Mouse (Mus musculus) adipocyte (in vitro differentiated cells): ENCODE measurements at regions not wholly inside any gene's neighbourhood (a gene's known extent, or its start where the extent isn't known, plus 50 kb on each side); places are given as distances from the start of the nearest gene placed in this dataset.

Source experiments
- DNase-seq: peaks from one replicate; pipeline ENCODE4 v3.0.0-alpha.2; 2016; ENCODE audit warnings: low spot score

DNA sequence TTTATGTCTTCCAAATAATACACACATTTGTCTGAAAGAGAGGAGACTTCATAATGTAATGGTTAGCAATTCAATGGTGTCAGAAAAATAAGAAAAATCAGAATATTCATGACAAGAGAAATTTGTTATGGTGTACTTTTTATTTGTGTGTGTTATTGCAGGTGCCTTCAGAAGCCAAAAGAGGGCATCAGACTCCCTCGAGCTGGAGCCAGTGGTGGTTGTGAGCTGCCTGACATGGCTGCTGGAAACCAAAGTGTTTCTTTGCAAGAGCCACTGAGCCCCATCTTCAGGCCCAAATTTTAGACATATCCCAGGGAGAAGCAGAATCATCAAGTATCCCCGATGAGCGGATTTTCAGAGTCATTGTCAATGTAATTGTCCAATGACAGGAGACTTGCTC is 81.9 kb downstream of the Tm2d3 start:
- no peak for DNase-seq

DNA sequence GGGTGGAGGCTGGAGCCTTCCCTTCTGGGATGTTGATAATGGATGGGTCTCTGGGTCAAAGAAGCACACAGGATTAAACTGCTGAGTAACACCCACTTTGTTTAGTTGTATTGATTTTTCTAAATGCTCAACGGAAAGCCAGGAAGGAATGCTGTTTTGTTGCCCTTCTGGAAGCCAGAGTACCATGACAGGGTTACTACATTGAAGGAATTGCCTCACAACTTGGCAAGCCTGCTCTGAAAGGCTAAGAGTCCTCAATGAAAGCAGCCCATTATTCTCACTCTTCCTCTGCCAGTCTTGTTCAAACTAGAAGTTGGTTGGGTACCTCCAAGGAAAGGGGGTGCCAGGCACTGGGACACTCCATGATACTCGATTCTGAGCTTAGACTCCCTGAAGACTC is 83.0 kb downstream of the Tm2d3 start:
- DNase-seq, result peak; percentile 57

GRCm38 (mm10) chr7:65774388-65775015 is 83.5 kb downstream of the Tm2d3 start:
- no peak for DNase-seq

- DNase-seq, result no peak
These were observed 84.0 kb downstream of the Tm2d3 start for GRCm38 (mm10) chr7:65775016-65775415.

GRCm38 (mm10) chr7:65779716-65780372 is 81.7 kb upstream of the Pcsk6 start:
- no peak for DNase-seq

- no peak for DNase-seq
These were observed 80.8 kb upstream of the Pcsk6 start for GRCm38 (mm10) chr7:65780578-65781370.

- peak; percentile 33 for DNase-seq
These were observed 79.5 kb upstream of the Pcsk6 start for GRCm38 (mm10) chr7:65782024-65782423.

- no peak for DNase-seq
These were observed 77.8 kb upstream of the Pcsk6 start for GRCm38 (mm10) chr7:65783773-65784172.

DNA sequence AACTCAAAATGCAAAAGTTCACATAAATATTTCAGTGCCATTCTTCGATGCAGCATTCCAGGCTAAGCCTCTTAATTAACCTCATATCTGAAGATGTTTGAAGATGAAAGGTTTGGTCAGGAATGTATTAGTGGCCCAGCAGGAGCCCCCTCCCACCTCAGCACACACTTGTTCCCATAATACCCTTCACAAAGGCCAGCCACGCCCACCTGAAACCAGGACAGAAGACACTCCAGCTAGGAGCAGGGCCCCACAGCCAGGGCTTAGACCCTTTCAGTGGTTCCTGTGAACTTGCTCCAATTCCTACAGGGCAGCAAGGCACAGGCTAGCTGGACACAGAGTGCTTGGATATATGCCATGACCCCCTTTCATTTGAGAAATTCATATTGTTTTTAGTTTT is 74.6 kb upstream of the Pcsk6 start:
- DNase-seq, result no peak

DNA sequence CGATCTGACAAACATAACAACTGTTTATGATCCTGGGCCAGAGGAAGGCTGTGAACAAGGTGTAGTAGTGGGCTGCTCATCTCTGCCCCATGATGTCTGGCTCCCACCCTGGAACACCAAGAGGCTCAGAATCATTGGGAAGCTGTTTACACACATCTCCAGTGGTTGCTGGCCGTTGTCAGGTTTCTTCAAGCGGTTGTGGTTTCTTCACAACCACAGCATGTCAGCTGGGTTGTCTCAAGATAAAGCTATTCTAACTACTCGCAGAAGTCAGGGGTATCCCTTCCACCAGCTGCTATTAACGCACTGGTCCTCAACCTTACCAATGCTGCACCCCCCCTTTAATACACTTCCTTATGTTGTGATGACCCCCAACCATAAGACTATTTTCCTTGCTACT is 73.7 kb upstream of the Pcsk6 start:
- DNase-seq, result no peak

- no peak for DNase-seq
These were observed 71.3 kb upstream of the Pcsk6 start for GRCm38 (mm10) chr7:65790264-65790663.

DNA sequence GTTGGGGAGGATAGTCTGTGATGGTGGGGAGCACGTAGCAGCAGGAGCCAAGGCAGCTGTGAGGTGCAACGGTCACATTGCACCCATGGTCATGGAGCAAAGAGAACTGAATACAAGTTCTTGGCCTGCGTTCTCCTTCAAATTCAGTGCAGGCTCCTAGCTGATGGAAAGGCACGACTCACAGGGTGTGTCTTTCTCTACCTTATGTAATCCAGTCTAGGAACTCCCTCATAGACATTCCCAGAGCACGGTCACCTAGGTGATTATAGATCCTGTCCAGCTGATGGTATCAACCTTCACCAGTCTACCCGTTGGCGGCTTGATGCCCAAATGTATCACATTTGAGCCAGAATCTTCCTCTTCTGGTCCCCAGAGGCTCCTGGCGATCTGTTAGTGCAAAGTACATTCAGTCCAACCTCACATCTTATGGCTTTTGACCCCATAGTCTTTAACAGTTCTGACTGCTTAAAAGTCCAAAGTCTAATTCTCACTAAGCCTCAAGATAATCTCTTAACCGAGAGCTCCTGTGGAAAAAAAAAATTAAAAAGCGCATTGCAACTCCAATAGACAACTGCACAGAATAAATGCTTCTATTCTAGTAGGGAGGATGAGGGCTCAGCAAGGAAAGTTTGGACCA is 69.2 kb upstream of the Pcsk6 start:
- DNase-seq, result no peak

GRCm38 (mm10) chr7:65802306-65802705 is 59.2 kb upstream of the Pcsk6 start:
- DNase-seq, result no peak

GRCm38 (mm10) chr7:65802806-65803205 is 58.7 kb upstream of the Pcsk6 start:
- peak; percentile 7 for DNase-seq

- peak; percentile 3 for DNase-seq
These were observed 57.9 kb upstream of the Pcsk6 start for GRCm38 (mm10) chr7:65803422-65804303.
